In genomic region chr1:153014431-153015186, GRCm38 (mm10) we compare ENCODE assay signal across 8 mouse cellular contexts. TPM values are rescaled to one million over a fixed set of nuclear protein-coding genes. Genes with fewer than 3 reads are reported as not detected.
DNase-seq lines count a peak whose midpoint lies in the region; ATAC-seq and TF ChIP-seq lines count a peak whose summit lies in the region.

No protein-coding gene starts in this region.

- WGBS in hindbrain, embryonic 14.5 days = 6% methylated on average over 14 of the region's 14 CpGs

- intact Hi-C loops in gastrocnemius, adult 2 months (cut with DNase I) = no loop called here
- intact Hi-C loops in left cerebral cortex, postnatal 36 days (cut with DNase I) = loop anchor here (5.0 to 10.0 kb wide), 2 partner anchors 57 to 110 kb away; partner anchors contain the start of gene Smg7

- peak overlapping the region; percentile 88 for H3K27ac ChIP-seq in gastrocnemius, adult 2 months
- peak overlapping the region; percentile 81 for H3K27ac ChIP-seq in hindbrain, embryonic 14.5 days

- peak; percentile 78 for ATAC-seq in hindbrain, embryonic 14.5 days (ENCODE audit: low FRiP score)

- no peak for TF ChIP-seq CTCF in gastrocnemius, adult 2 months (IDR thresholded peaks at IDR 0.05)

- peaks cover 29% of the 10 kb centered on the region for H3K4me1 ChIP-seq in hindbrain, embryonic 14.5 days (replicated peaks; ENCODE audit: control insufficient read depth, insufficient read depth, low read length)

- peak overlapping the region; percentile 11 for H3K4me3 ChIP-seq in gastrocnemius, adult 2 months
- H3K4me3 ChIP-seq in hindbrain, embryonic 14.5 days (replicated peaks; ENCODE audit: low read length) = no peak overlapping the region

- peak; percentile 57 for DNase-seq in embryo, embryonic 10 days (ENCODE audit: low spot score)
- no peak for DNase-seq in embryo, embryonic 9.5 days (ENCODE audit: extremely low spot score)
- peak; percentile 79 for DNase-seq in cerebellum, adult 18-20 months
- peak; percentile 82 for DNase-seq in gastrocnemius, adult 2 months
- DNase-seq in hindbrain, embryonic 14.5 days (ENCODE audit: low spot score) = peak; percentile 59
- DNase-seq in lung, postnatal 14 days = peak; percentile 60
- DNase-seq in B cell, adult 2 months = no peak
- DNase-seq in left cerebral cortex, postnatal 36 days (ENCODE audit: low spot score in 2 of 2) = no peak

- H3K9me3 ChIP-seq in hindbrain, embryonic 14.5 days (ENCODE audit: control insufficient read depth, low read length) = no peaks in the 10 kb centered on the region

- H3K27me3 ChIP-seq in hindbrain, embryonic 14.5 days (ENCODE audit: control insufficient read depth, insufficient read depth, low read length) = no peaks in the 10 kb centered on the region

- H3K36me3 ChIP-seq in hindbrain, embryonic 14.5 days (replicated peaks; ENCODE audit: control insufficient read depth, insufficient read depth) = no peaks in the 10 kb centered on the region

- H3K9ac ChIP-seq in hindbrain, embryonic 14.5 days = no peak overlapping the region

- H3K4me2 ChIP-seq in hindbrain, embryonic 14.5 days (replicated peaks) = peak overlapping the region; percentile 19

RNA-seq across cellular contexts. Expression of gene Nmnat2, which starts 59.8 kb away (rescaled TPM):
- total RNA-seq in gastrocnemius, adult 2 months (2021) = under 1 TPM; 0.28 TPM
- 81.6 and 84.7 TPM in 2 replicates for polyA plus RNA-seq in hindbrain, embryonic 14.5 days (2014; fragmentation: Nextera tagmentation; extraction: Ambion mirVana)
- total RNA-seq in left cerebral cortex, postnatal 36 days (2021) = 100 to 1,000 TPM; 159 to 161 TPM

Comparison
In these comparisons a context has a peak if more than half of its experiments do, and no peak if none do; other contexts are left out.
1. DNase-seq: peak in embryo, embryonic 10 days (single experiment), cerebellum, adult 18-20 months (2 of 2), gastrocnemius, adult 2 months (single experiment), hindbrain, embryonic 14.5 days (single experiment) and lung, postnatal 14 days (single experiment); none in embryo, embryonic 9.5 days (single experiment), B cell, adult 2 months (0 of 2) and left cerebral cortex, postnatal 36 days (0 of 2).
2. RNA of gene Nmnat2, which starts 59.8 kb away (total RNA-seq): 159 to 161 TPM in left cerebral cortex, postnatal 36 days; 0.28 TPM in gastrocnemius, adult 2 months; every median in the first group is over 100 times any median in the second.